Mouse (Mus musculus) kidney, adult 2 months (tissue): ENCODE data around the gene Clec10a. TPM values are rescaled to one million over a fixed set of nuclear protein-coding genes. Genes with fewer than 3 reads are reported as not detected.
"Not testable (repeated sequence)": the region's sequence is repeated elsewhere in the genome, so short reads cannot be mapped to it uniquely, and the experiment has no call there.

Experiments used
- DNase-seq: peaks from one replicate; pipeline ENCODE4 v3.0.0; 2021
- H3K27ac ChIP-seq: fragments of 200-500 bp; 2 replicates; pipeline ENCODE4 v1.5.1; 2012; ENCODE audit warnings: low read depth, low read length, control low read depth, inconsistent platforms; ENCODE audit not compliant: insufficient read depth
- H3K27me3 ChIP-seq: fragments of 200-500 bp; replicated peaks from 2 replicates; pipeline ENCODE4 v1.6.1; 2012; ENCODE audit warnings: mild to moderate bottlenecking, moderate library complexity, low read length, inconsistent platforms; ENCODE audit not compliant: control insufficient read depth, insufficient read depth
- H3K36me3 ChIP-seq: fragments of 200-500 bp; 2 replicates; pipeline ENCODE4 v1.6.1; 2012; ENCODE audit warnings: mild to moderate bottlenecking, moderate library complexity, low read length, inconsistent platforms; ENCODE audit not compliant: control insufficient read depth, insufficient read depth
- H3K4me1 ChIP-seq: fragments of 200-500 bp; 2 replicates; pipeline ENCODE4 v1.6.1; 2011; ENCODE audit warnings: low read length; ENCODE audit not compliant: control insufficient read depth, insufficient read depth
- H3K4me3 ChIP-seq: fragments of 200-500 bp; 2 replicates; pipeline ENCODE4 v1.5.1; 2011; ENCODE audit warnings: mild to moderate bottlenecking, low read depth, low read length, control low read depth; ENCODE audit not compliant: insufficient read depth
- CTCF ChIP-seq: fragments of 200-500 bp; conservative IDR thresholded peaks from 2 replicates; pipeline ENCODE4 v1.5.1; 2011; ENCODE audit warnings: low read depth, mild to moderate bottlenecking, control low read depth, low read length, moderate library complexity, mixed read lengths; ENCODE audit not compliant: insufficient read depth, insufficient read length
- POLR2A ChIP-seq: fragments of 200-500 bp; IDR thresholded peaks from one replicate; pipeline ENCODE4 v1.6.1; 2011; ENCODE audit warnings: low read depth, low read length, control low read depth
- WGBS: fragments of 180-500 bp; shearing (Covaris S2); methylation state at CpG from one replicate; pipeline ENCODE4 v1.1.7; 2018; 5-methylcytosine and 5-hydroxymethylcytosine counted together
- polyA plus RNA-seq: library from polyadenylated mRNA; depleted of rRNA; stranded (reverse); fragments of >200 nt; gene quantifications from 2 replicates; pipeline ENCODE4 v1.2.3, GENCODE M21; 2012

The Clec10a gene
- polyA plus RNA-seq, 1 experiment: 4.0 TPM

DNA sequence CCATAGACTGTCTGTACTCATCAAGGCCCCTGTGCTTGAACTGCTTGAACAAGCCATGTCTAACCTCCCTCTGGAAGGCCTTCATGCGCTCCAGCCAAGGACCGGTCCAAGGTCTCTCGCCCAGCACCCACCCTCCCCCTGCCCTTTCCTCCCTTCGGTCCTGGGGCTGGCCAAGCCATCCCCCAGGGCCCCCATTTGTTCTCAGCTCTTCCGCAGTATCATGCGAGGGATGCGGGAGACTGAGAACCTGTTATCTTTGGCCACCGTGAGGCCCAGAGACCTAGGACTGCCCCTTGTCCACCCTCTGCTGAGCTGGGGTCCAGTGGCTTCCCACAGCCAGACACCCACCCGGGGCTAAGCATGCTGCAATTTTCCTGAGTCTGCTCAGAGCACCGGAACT lies 16.8 kb upstream of the Clec10a start:
- H3K36me3 ChIP-seq: no peaks in the 10 kb centered on the region
- TF ChIP-seq POLR2A (no peak), CTCF (no peak)
- no peaks in the 10 kb centered on the region; the same call in 1 of the 2 replicates for H3K27me3 ChIP-seq
- WGBS: 64% methylated on average over 10 of the region's 10 CpGs
- no peaks in the 10 kb centered on the region for H3K4me1 ChIP-seq
- no peak overlapping the region for H3K4me3 ChIP-seq
- H3K27ac ChIP-seq: no peak overlapping the region
- no peak for DNase-seq

DNA sequence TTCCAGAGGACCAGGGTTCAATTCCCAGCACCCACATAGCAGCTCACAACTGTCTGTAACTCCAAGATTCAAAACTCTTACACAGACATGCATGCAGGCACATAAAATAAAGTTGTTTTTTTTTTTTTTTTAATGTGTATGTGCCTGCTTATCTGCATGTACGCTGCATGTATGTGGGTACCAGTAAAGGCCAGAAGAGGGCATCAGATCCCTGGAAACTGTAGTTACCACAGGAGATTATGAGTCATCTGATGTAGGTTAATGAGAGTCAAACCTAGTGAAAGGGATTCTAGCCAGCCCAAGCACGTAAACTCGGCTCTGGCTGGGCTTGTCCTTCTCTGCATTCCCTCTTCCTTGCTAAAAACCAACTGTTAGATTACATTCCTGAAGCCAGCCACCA lies 4.9 kb upstream of the Clec10a start:
- Histone ChIP-seq H3K36me3 (no peaks in the 10 kb centered on the region), H3K27ac (no peak overlapping the region), H3K4me1 (no peaks in the 10 kb centered on the region), H3K4me3 (no peak overlapping the region), H3K27me3 (no peaks in the 10 kb centered on the region)
- WGBS: 41% methylated on average over 3 of the region's 3 CpGs
- peak; percentile 74 for DNase-seq
- TF ChIP-seq POLR2A (no peak), CTCF (0 out of 2 replicates have a peak, but pooled peaks have one; percentile 10)

- DNase-seq: no peak
- TF ChIP-seq POLR2A (no peak), CTCF (no peak)
- H3K27me3 ChIP-seq: no peaks in the 10 kb centered on the region
- H3K27ac ChIP-seq: no peak overlapping the region
- 71% methylated on average over 3 of the region's 3 CpGs for WGBS
- H3K36me3 ChIP-seq: no peaks in the 10 kb centered on the region
- H3K4me1 ChIP-seq: no peaks in the 10 kb centered on the region
- H3K4me3 ChIP-seq: no peak overlapping the region
Observed at GRCm38 (mm10) chr11:70162336-70162735, 6.3 kb downstream of the Clec10a start.

- H3K4me1 ChIP-seq: 0 out of 2 replicates have a peak, but pooled peaks cover 4% of the 10 kb centered on the region
- WGBS: 74% methylated on average over 16 of the region's 16 CpGs
- no peak for TF ChIP-seq CTCF
- no peak overlapping the region for H3K27ac ChIP-seq
- DNase-seq: peak; percentile 7
- no peaks in the 10 kb centered on the region for H3K36me3 ChIP-seq
- H3K4me3 ChIP-seq: no peak overlapping the region
- H3K27me3 ChIP-seq: no peaks in the 10 kb centered on the region
Observed at GRCm38 (mm10) chr11:70165972-70166921, 10.2 kb downstream of the Clec10a start.

DNA sequence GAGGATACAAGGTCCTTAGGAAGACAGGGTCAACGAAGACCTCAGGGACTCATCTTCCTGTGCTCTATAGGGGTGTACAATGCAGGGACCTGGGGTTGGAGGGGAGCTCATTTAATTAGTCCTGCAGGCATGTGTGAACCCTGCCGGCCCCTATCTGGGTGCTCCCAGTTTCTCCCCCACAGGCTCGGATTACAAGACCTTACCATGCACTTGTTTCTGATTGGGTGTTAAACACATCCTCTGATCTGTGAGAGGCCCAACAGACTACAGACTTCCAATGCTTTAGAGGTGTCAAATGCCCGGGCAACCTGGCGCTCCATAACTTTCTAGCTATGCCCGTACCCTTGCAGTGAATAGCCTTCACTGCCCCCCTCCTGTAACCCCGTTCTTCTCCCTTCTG lies 12.1 kb downstream of the Clec10a start:
- H3K4me1 ChIP-seq: 0 out of 2 replicates have a peak, but pooled peaks cover 4% of the 10 kb centered on the region
- no peak for DNase-seq
- TF ChIP-seq POLR2A (no peak), CTCF (no peak)
- WGBS: 61% methylated on average over 7 of the region's 7 CpGs
- H3K4me3 ChIP-seq: no peak overlapping the region
- H3K27me3 ChIP-seq: no peaks in the 10 kb centered on the region
- H3K36me3 ChIP-seq: no peaks in the 10 kb centered on the region
- H3K27ac ChIP-seq: no peak overlapping the region

- H3K27ac ChIP-seq, H3K4me1 ChIP-seq, H3K36me3 ChIP-seq, DNase-seq, H3K4me3 ChIP-seq, H3K27me3 ChIP-seq: not testable (repeated sequence)
- 91% methylated on average over 7 of the region's 7 CpGs for WGBS
Observed at GRCm38 (mm10) chr11:70169471-70169870, 13.5 kb downstream of the Clec10a start.

DNA sequence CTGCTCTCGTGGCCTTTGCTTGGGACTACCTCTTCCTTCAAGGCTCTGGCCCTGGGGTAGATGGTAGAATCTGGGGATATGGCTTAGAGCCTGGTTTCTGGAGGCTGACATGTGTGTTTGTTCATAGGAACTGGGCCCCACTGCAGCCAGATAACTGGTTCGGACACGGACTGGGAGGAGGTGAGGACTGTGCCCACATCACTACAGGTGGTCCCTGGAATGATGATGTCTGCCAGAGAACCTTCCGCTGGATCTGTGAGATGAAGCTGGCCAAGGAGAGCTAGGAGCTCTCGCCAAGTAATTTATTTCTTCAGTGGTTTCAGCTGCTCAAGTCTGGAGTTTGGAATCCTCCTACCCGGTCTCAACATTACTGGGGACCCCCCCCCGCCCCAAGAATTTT lies 14.3 kb downstream of the Clec10a start:
- Histone ChIP-seq H3K4me1 (peaks cover 6% of the 10 kb centered on the region; the same call in 1 of the 2 replicates), H3K4me3 (no peak overlapping the region), H3K36me3 (no peaks in the 10 kb centered on the region), H3K27ac (no peak overlapping the region), H3K27me3 (no peaks in the 10 kb centered on the region)
- TF ChIP-seq CTCF (no peak), POLR2A (no peak)
- WGBS: 82% methylated on average over 7 of the region's 7 CpGs
- no peak for DNase-seq
